Mouse (Mus musculus): ENCODE measurements around the gene St6gal1.
"Not testable (repeated sequence)": the region's sequence is repeated elsewhere in the genome, so short reads cannot be mapped to it uniquely, and the experiment has no call there.

Gene St6gal1

DNA sequence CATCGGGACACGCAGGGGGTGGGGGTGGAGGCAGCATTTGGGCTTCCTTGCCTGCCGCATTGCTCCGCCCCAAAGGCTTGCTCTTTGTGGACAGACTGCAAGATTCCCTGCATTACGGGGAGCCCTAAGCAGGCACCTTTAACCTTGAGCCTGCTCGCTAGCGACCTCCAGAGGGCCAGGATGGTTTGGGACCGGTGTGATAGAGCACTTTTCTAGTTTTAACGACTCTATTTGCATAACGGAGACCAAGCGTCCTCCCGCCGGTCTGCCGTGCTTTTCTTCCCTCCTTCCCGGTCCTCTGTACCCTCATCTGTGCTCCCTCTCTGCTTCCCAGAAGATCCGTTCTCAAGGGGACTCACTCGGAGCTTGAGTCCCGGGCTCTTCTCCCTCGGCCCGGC is at the start of gene St6gal1:
Gene St6gal1 (plus strand): TSS at position 70 of the 398 bp plus-strand sequence.
- peak; percentile 85 for DNase-seq (ENCODE audit: low spot score)

DNA sequence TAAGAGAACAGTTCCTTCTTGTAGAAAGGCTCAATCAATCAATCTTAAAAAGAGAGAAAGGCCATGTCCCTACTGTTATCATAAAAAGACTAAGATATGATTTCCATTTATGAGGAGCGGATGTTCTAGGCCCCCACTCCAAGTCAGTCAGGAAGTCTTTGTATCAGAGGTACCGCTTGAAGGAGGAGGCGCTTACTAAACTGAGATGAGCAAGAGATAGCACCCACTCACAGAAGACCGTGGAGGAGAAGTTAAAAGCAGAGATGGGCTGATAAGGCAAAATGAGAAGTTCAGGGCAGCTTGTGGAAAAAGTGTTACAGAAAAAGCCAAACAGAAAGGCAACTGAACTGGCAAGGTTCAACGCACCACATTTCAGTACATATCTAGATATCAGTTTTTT is 49.7 kb upstream of the St6gal1 start:
- DNase-seq (ENCODE audit: low spot score), result no peak

DNA sequence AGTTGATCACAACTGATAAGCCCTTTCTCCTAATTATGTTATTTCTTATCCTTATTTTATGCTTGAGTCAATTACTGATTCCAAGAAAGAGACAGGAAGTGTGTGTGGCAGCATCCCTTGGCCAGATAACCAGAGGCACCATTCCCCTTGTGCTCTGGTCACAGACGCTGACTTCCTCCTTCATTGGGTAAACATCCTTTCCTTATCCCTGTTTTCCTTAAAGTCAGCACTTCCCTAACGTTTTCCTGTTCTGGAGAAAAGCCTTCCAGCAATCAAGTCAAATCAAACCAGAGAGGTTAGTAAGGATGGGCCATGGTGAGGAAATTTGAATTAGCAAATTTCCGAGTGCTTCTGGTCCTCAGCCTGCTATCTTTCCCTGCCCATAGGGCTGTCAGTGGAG is 48.6 kb upstream of the St6gal1 start:
- no peak for DNase-seq (ENCODE audit: low spot score)

DNA sequence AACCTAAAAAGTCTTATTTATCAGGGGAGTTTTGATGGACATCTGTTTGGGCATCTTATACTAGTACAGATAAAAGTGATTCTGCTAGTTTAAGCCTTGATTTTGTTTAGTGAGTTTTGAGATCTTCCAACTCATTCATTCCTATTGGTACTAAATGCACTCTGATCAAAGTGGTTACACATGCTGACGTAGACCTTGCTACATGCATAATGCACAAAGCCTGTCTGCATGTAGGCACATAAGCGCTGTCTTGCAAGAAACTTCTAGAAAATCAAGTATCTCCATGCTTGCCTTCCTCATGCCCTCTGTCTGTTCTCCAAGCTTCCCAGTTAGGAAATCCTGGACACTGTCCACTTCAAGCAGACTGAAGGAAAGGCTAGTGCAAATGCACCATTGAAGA is 46.7 kb upstream of the St6gal1 start:
- DNase-seq (ENCODE audit: low spot score), result no peak

DNA sequence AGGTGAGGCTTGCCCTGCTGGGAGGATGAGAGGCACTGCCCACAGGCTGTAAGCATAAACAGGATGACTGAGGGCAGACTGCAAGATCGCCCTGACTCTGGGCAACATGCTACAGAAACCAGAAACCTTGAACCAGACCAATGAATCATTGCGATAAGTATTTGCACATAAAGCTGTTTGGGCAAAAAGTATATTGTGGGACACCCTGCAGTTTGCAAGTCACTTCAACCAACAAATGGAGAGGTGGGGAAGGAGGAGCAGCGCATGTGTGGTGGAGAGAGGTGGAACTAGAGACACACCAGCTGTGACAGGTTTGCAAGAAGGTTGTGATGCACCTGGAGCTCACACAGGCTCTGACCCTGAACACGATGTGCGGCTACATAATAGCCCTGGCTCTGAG is 45.7 kb upstream of the St6gal1 start:
- DNase-seq (ENCODE audit: low spot score), result no peak

DNA sequence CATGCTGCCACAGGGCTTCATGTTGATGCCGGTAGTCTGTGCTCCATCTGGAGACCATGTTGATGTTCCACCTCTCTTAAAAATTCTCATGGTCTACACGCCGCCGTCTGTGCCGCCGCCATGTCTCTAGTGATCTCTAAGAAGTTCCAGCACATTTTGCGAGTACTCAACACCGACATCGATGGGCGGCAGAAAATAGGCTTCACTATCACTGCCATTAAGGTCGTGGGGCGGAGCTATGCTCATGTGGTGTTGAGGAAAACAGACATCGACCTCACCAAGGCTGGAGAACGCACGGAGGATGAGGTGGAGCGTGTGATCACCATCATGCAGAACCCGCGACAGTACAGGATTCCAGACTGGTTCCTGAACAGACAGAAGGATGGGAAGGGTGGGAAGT is 45.1 kb upstream of the St6gal1 start:
- DNase-seq (ENCODE audit: low spot score), result not testable (repeated sequence)

DNA sequence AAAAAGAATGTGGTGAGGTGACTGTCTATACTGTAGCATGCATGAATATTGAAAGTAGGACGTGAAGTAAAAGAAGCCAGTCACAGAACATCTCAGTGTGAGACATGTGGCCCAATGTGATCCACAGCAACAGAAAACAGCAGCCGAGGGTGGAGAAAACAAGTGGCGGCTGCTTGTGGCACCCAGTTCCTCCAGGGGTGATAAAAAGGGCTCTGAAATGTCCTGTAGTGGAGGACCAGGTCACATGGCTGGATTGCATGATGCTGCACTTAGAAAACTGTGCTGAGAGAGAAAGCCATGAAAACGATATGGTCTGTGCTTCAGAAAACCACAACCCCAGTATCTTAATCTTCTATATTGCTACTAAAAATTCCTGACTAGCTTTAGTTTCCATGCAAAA is 43.5 kb upstream of the St6gal1 start:
- DNase-seq (ENCODE audit: low spot score), result no peak

DNA sequence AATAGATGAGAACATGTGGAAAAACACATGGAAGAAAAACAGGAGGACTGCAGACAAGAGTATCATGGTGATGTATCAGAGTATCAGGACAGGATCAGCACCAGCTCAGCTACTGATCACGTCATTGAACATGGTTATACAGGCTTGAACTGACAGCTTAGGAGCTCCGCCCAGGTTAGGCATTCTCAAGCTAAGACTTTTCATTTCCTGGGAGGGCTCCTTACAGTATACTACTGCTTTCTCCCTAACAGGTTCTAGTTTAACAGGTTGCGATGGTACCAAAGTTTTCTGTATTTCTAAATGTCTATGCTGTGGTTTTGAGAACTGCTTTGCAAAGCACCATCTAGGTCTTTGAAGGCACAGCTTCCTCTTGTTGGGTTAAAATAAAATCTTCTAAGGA is 43.1 kb upstream of the St6gal1 start:
- no peak for DNase-seq (ENCODE audit: low spot score)

DNA sequence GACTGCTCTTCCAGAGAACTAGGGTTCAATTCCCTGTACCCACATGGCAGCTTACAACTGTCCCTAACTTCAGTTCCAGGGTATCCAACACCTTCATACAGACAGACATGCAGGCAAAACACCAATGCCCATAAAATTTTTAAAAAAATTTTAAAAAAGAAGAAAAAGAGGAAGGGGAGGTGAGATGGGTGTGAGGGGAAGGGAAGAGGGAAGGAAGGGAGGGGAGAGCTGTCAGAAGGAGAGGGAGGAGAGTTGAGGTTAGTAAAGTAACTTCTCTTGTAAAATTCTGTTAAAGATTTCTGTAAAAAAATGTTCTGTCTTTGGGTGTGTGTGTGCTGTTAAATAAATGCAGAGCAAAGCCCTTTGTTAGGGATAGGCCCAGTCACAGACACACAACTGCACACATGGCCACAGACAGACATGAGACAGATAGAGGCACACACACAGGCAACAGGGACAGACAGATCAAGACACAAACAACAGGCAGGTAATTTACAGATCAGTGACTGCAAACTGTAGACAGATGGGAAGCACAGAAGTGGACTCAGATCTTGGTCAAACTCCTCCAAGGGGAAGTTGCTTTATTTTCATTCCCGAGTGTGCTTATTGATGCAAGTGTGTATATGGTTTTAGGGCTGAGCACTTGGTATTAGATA is 42.5 kb upstream of the St6gal1 start:
- DNase-seq (ENCODE audit: low spot score), result no peak

DNA sequence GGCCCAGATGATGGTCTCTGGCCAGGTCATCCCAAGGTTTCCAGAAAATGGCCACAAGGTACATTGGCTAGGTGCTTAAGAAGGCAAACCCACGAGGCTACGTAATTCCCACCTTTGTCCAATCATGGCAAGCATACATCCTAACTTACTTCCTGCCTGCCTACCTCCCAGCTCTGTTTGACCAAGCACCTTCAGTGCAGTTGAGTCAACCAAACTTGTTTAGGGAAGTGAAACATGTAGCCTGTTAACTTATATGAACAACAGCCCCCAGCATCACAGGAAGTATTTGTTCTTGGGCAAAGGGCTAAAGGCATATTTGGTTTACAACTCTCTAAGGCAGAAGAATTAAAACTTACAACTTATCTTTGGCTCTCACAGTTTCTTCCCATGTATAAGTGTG is 38.7 kb upstream of the St6gal1 start:
- DNase-seq (ENCODE audit: low spot score), result no peak

DNA sequence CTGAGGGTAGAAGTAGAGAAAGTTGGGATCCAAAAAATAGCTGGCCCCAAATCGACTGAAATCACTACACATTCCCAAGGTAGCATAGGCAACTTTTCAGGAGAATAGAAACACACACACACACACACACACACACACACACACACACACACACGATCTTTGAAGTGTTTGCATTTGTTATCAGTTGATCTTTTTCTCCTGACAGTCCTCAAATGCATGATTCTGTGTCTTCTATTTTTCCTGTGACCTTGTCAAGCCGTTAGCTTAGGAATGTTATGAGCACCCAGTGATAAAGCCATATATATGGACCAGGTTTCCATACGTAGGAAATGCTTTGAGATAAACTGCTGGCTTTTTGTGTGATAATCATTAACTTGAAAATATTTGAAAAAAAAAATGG is 38.1 kb upstream of the St6gal1 start:
- DNase-seq (ENCODE audit: low spot score), result no peak

DNA sequence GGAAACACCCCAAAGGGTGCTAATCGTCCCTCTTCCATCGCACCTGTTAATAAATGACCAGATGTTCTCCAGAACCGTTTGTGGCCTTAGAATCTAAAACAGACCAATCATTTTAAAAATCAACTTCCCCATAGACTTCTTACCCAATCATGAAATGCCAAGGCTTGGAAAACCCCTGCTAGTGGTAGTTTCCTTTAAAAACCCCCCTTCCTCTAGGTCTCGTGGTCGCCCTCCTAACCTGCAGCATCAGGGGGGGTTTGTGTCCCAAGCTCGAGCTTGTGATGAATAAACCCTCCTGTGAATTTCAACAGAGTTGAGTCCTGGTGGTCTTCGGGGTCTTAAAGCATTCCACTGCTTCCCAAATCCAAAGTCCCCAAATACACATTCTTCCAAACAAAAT is 36.6 kb upstream of the St6gal1 start:
- DNase-seq (ENCODE audit: low spot score), result no peak

DNA sequence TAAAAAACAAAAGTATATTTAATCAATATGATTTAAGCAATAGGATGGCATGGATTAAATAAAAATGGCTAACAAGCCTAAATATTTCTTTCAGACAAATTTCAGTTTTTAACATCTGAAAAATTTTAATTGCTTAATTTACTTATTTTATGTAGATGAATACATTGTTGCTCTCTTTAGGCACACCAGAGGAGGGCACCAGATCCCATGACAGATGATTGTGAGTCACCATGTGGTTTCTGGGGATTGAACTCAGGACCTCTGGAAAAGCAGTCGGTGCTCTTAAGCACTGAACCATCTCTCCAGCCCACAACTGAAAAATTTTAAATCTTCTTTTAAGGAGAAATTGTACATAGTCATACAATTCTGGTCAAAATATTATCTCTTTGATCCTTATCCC is 34.9 kb upstream of the St6gal1 start:
- DNase-seq (ENCODE audit: low spot score), result no peak

DNA sequence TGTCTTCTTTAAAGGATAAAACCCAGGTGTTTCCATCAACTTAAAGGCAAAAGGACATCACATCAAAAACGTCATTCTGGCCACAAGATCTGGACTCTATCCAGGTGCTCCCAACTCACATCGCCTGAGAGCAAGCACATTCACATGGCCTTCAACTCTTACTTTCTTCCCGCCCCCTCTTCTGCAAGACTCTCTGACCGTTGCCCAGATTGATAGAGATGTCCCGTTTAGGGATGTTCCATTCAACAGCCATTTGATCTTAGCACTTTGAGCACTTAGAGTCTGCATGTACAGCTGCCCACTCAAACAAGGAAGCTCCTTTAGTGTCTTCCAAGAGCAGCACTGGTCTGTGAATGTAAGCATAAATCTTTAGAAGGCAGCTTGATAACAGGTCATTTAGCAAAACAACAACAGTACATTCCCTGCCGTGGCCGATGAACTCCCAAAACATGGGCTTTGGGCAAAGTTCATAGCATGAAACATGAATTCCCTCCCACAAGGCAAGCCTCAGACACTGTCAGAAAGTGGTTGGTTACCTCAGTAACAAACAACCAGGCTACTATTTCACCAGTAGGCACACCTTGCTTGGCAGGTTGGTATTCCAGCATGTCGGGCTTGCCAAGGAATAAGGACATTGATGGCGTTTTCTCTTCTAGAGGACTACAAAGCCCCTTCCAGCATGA is 32.8 kb upstream of the St6gal1 start:
- no peak for DNase-seq (ENCODE audit: low spot score)

DNA sequence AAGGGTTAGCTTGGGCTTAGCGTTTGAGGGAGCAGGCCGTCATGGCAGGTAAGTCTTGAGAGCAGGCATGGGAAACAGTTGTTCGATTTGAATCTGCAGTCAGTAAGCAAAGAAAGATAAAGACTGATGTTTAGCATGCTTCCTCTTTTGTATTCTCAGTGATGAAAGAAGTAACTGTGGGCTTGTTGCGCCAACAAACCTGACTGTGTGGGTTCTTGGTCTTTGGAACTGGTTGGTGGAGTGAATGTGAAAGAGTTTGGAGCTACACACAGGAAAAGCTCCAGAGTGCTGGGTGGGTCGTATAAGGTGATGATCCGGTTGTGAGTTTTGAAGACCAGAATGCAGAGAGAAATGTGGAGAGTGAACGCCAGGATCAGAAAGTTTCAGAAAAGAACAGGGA is 28.9 kb upstream of the St6gal1 start:
- no peak for DNase-seq (ENCODE audit: low spot score)

DNA sequence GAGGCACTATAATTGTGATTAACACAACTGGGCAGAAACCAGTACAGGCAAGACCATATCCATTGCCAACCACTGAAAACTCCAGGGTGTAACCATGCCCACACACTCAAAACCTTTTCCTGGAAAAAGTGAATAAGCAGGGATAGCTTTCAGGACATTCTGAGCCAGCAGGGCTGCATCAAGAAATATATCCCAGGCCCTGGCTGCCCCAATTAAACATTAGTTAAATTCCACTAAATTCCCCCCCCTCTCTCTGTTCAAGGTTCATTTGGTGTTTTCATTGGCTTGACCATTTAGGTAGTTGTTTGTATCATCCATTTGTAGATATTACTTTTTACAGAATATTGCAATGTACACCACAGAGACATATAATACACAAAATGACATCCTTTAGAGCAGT is 28.2 kb upstream of the St6gal1 start:
- DNase-seq (ENCODE audit: low spot score), result no peak

DNA sequence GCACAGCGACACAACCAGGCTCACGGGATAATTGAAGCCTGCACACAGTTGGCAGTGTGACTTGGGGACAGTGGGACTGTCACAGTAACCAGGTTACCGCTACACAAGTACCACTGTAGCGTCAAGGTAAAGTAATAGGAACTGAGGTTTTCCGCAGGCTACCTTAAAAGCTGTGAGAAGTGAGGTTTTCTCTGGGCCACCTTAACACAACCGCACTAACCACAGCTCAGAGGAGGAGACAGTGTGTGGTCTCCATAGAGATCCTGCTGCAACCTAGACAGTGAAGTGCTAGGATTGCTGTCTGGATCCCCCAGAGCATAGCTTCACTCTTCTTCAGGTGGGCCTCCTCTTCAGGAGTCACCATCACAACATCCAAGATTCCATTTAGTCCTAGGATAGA is 27.7 kb upstream of the St6gal1 start:
- DNase-seq (ENCODE audit: low spot score), result no peak

DNA sequence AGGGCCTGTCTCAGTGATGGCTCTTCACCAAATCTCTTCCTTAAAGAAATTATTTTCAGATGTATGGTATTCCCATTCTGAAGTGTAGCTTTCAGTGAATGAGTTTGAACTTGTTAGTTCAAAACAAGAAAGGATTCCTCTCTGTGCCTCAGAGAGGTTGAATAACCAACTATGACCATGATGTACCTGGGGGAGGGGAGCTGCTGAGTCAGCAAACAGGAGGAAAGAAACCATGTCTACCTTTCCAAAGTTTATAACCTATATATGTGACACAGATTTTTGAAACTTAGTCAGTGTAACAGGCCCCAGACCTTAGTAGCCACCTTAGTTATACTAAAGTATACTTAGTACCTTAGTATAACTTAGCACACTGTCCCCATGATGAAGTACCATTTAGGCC is 23.0 kb upstream of the St6gal1 start:
- no peak for DNase-seq (ENCODE audit: low spot score)

DNA sequence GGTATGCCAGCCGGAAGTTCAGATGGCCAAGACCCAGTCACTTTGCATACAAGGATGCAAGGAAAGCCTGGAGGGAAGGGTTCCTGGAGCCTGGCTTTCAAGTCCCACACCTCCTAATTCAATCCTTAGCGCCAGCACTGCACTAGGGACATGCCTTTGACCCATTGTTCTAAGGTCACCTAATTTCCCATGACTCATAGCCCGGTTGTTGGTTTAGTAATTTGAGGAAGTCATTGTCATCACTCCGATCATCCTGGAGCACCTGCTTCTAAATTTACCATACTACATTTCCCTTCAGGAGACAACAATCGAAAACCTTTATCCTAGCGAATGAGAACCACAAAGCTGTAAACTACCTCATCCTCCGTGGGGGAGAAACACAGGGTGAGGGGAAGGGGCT is 10.2 kb upstream of the St6gal1 start:
- no peak for DNase-seq (ENCODE audit: low spot score)

DNA sequence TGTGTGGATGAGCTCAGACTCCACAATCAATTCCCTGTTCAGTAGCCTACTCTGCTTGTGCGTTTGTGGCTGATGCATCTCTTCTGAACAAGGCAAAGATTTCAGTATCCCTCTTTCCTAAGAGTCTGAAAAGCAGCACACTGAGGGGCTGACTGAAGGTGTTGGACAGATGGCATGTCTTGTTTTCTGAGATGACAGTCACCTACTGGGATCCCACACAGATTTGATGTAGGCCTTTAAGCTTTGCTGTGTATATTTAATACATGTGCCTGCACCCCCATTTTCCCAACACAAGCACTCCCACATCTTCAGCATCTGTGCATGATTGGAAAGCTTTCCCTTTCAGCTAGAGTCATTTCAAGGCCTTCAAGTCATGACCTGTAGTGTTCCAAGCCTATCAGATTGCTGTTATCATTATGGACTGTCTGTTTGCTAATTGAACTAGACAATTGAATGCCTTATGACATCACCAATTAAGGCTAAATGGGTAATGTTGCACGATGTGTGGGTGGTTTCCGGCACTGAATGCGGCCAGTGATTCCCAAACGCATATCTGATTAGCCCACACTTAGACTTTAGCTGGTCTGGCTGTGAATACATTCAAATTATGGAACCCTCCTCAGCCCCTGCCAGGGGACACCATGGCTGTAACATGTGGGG is 9.2 kb upstream of the St6gal1 start:
- DNase-seq (ENCODE audit: low spot score), result no peak

DNA sequence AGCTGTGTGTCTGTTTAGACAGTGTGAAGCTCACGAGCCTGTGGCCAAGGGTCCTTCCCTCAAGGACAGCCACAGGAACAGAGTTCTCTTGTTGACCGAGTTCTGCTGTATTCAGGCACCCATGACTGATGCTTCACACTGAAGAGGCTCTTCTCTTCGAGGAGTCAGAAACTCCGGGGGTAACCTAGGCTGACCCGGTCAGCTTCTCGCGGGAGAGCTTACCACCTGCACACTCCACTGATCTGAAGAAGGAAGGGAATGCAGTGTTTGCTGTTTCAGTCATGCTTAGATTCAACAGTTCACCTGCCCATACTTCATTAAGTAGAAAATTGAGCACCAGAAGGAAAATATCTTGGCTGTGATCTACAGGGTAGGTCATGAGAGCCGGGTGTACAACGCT is 8.2 kb upstream of the St6gal1 start:
- no peak for DNase-seq (ENCODE audit: low spot score)

DNA sequence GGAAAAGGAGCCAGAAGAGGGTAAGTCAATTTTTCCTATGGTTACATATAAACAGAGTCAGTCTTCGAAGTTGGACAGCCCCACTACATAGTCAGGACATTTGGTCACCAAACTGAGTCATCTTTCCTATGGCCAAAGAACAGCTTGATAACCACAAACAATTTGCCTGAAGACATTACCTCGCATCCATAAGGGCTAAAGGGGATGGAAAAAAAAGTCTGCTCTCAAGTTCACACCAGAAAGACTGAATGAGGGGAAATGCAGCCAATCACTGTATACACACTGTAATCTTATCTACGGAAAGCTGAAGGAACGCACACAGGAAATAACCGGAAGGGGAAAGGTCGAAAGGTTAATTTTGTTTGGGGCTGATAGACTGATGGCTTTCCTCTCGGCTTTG is 6.2 kb upstream of the St6gal1 start:
- no peak for DNase-seq (ENCODE audit: low spot score)

DNA sequence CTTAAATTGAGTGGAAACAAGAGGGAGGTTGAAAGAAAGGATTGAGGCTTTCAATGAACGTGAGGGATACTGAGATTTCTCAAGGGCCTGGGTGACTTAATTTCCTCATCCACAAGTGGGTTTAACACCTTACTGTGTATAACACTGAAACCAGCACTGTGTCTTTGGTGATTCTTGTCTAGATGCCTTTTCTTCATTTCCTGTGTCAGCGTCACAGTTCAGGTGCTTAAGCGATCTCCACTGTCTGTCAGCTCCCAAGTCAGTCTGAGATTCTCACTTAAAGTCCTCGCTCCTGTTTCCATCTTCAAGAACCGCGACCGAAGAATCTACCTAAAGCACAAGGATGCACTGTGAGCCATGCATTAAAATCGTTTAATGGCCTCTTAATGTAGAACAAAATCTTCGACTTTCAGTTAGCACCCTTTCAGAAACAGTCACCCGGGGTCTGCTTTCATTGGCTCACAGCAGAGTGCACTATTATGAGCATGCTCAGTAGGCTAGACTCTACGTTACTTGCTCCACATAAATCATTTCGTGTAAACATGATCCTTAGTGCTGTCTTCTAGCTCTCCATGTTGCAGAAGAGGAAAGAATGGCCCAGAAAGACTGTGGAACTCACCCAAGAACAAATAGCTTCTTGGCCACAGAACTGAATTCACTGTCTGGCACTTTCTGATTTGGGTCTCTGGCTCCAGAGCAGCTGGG is 1.2 kb upstream of the St6gal1 start:
- no peak for DNase-seq (ENCODE audit: low spot score)
